Mouse (Mus musculus) heart, embryonic 12.5 days (tissue): ENCODE results near the gene Ackr2. TPM values are rescaled to one million over a fixed set of nuclear protein-coding genes. Genes with fewer than 3 reads are reported as not detected.

Source experiments
- ATAC-seq: fragments of 200-750 bp; cut with Nextera tagmentation; 2 replicates; pipeline ENCODE4 v1.8.0; 2017; ENCODE audit warnings: moderate TSS enrichment, moderate library complexity; ENCODE audit not compliant: insufficient number of reproducible peaks, low FRiP score
- H3K27ac ChIP-seq: fragments of 300-500 bp; sonication (generic); 2 replicates; pipeline ENCODE4 v1.5.1; 2016; ENCODE audit warnings: mild to moderate bottlenecking, moderate library complexity; ENCODE audit not compliant: poor library complexity, severe bottlenecking
- H3K27me3 ChIP-seq: fragments of 300-500 bp; sonication (generic); replicated peaks from 2 replicates; pipeline ENCODE4 v1.6.1; 2016; ENCODE audit warnings: mild to moderate bottlenecking, moderate library complexity
- H3K36me3 ChIP-seq: fragments of 300-500 bp; sonication (generic); 2 replicates; pipeline ENCODE4 v1.6.1; 2016; ENCODE audit warnings: mild to moderate bottlenecking, moderate library complexity
- H3K4me1 ChIP-seq: fragments of 300-500 bp; sonication (generic); replicated peaks from 2 replicates; pipeline ENCODE4 v1.6.1; 2016; ENCODE audit warnings: mild to moderate bottlenecking
- H3K4me2 ChIP-seq: fragments of 300-500 bp; sonication (generic); 2 replicates; pipeline ENCODE4 v1.6.1; 2016; ENCODE audit warnings: mild to moderate bottlenecking, moderate library complexity
- H3K4me3 ChIP-seq: fragments of 300-500 bp; sonication (generic); 2 replicates; pipeline ENCODE4 v1.5.1; 2016; ENCODE audit warnings: mild to moderate bottlenecking
- H3K9ac ChIP-seq: fragments of 300-500 bp; sonication (generic); 2 replicates; pipeline ENCODE4 v1.6.1; 2016; ENCODE audit warnings: mild to moderate bottlenecking, moderate library complexity
- H3K9me3 ChIP-seq: fragments of 300-500 bp; sonication (generic); replicated peaks from 2 replicates; pipeline ENCODE4 v1.6.1; 2016; ENCODE audit warnings: mild to moderate bottlenecking, moderate library complexity
- WGBS: fragments of 180-500 bp; shearing (Covaris S2); methylation state at CpG from one replicate; pipeline ENCODE4 v1.1.7; 2016; 5-methylcytosine and 5-hydroxymethylcytosine counted together
- polyA plus RNA-seq: library from polyadenylated mRNA; unstranded; fragments of >200 nt; fragmentation: Nextera tagmentation; extraction: Ambion mirVana; gene quantifications from 2 replicates; pipeline ENCODE4 v1.2.1, GENCODE M21; 2016

The Ackr2 gene
- polyA plus RNA-seq, 1 experiment from 2014 or later: 0.09 TPM

GRCm38 (mm10) chr9:121905556-121906185 lies 7.5 kb downstream of the Ackr2 start:
- WGBS: 76% methylated on average over 4 of the region's 4 CpGs
- ATAC-seq: no peak

DNA sequence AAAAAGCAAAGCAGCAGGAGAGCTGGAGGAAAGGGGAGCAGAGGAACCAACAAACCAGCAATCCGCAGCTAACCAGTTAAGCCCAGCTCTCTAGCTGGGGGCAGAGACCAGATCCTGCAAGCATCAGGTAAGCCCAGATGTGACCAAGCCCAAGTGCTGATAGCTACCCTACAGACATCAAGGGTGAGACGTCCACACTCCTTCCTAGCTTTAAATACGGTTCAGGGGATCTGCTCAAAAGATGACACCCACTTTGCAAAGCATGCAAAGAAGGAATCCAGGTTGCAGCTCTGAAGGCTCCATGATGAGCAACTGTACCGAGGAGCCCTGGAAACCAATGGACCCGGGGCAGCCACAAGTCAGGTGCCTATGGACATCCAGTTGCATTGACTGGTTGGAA lies 8.3 kb downstream of the Ackr2 start:
- no peak for ATAC-seq
- no peak overlapping the region for H3K4me3 ChIP-seq
- H3K4me2 ChIP-seq: no peak overlapping the region
- no peak overlapping the region for H3K9ac ChIP-seq
- no peaks in the 10 kb centered on the region for H3K36me3 ChIP-seq
- H3K27me3 ChIP-seq: 0 out of 2 replicates have a peak, but pooled peaks cover 3% of the 10 kb centered on the region
- no peak overlapping the region for H3K27ac ChIP-seq
- H3K9me3 ChIP-seq: no peaks in the 10 kb centered on the region
- WGBS: 75% methylated on average over 5 of the region's 5 CpGs
- H3K4me1 ChIP-seq: peaks cover 8% of the 10 kb centered on the region; the same call in 1 of the 2 replicates

More at GRCm38 (mm10) chr9:121905556-121906185, 7.5 kb downstream of the Ackr2 start:
- H3K36me3 ChIP-seq: no peaks in the 10 kb centered on the region
- 0 out of 2 replicates have a peak, but pooled peaks cover 3% of the 10 kb centered on the region for H3K27me3 ChIP-seq
- H3K4me3 ChIP-seq: no peak overlapping the region
- peaks cover 8% of the 10 kb centered on the region; the same call in 1 of the 2 replicates for H3K4me1 ChIP-seq
- no peaks in the 10 kb centered on the region for H3K9me3 ChIP-seq
- no peak overlapping the region for H3K9ac ChIP-seq
- H3K27ac ChIP-seq: no peak overlapping the region
- no peak overlapping the region for H3K4me2 ChIP-seq

DNA sequence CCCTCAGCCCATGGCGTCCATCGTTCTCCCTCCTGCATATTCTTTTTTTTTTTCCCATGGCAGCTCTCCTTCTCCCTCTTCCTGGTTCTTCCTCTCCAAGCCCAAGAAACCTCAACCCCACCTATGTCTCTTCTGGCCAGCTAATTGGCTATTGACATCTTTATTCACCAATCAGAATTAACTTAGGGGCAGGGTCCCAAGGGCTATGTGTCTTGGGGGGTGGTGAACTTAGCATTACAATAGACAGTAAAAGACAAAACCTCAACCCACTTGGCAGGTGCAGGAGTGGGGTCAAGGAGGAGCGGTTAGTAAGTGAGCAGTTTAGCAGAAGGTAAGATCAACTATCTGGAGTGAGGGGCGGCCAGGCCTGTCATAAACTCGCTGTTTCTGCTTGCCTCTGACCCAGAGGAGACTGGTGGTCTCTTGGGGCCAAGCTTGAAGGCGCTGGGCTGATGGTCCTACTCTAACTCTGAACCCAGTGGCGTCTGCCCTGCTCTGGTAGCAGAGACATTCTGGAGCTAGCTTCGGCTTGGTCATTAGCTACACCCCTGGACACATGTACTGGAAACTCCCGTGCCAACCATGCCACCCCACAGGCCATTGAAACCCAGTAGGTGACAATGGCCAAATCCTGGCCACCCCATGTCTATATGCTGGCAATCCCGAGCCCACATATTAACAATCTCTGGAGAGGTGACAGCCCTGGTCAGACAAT lies 9.4 kb downstream of the Ackr2 start:
- H3K36me3 ChIP-seq: no peaks in the 10 kb centered on the region
- no peaks in the 10 kb centered on the region for H3K9me3 ChIP-seq
- 69% methylated on average over 10 of the region's 10 CpGs for WGBS
- no peak for ATAC-seq
- no peak overlapping the region for H3K9ac ChIP-seq
- H3K4me2 ChIP-seq: no peak overlapping the region
- no peak overlapping the region for H3K27ac ChIP-seq
- H3K4me1 ChIP-seq: peaks cover 8% of the 10 kb centered on the region; the same call in 1 of the 2 replicates
- H3K4me3 ChIP-seq: no peak overlapping the region
- 0 out of 2 replicates have a peak, but pooled peaks cover 3% of the 10 kb centered on the region for H3K27me3 ChIP-seq

DNA sequence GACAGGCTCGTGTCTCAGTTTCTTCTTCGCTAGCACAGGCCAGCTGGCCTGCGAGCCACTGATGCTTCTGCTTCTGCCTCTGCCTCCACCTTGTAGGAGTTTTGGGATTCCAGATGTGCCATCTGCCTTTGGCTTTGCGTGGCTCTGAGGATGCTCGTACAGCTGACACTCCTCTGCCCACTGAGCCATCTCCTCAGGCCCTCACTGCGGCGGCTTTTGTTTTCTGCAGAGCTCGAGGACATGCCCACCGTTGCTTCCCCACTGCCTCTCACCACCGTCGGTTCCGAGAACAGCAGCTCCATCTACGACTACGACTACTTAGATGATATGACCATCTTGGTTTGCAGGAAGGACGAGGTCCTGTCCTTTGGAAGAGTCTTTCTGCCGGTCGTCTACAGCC lies 10.2 kb downstream of the Ackr2 start:
- no peak for ATAC-seq
- Histone ChIP-seq H3K9ac (no peak overlapping the region), H3K9me3 (no peaks in the 10 kb centered on the region), H3K27ac (no peak overlapping the region), H3K4me1 (peaks cover 8% of the 10 kb centered on the region; the same call in 1 of the 2 replicates), H3K36me3 (no peaks in the 10 kb centered on the region), H3K4me2 (no peak overlapping the region), H3K27me3 (0 out of 2 replicates have a peak, but pooled peaks cover 6% of the 10 kb centered on the region), H3K4me3 (no peak overlapping the region)
- WGBS: 86% methylated on average over 17 of the region's 17 CpGs

GRCm38 (mm10) chr9:121909635-121910034 lies 11.5 kb downstream of the Ackr2 start:
- ATAC-seq: no peak
- Histone ChIP-seq H3K4me2 (no peak overlapping the region), H3K27ac (no peak overlapping the region), H3K36me3 (no peaks in the 10 kb centered on the region), H3K27me3 (0 out of 2 replicates have a peak, but pooled peaks cover 9% of the 10 kb centered on the region), H3K4me3 (no peak overlapping the region), H3K4me1 (peaks cover 8% of the 10 kb centered on the region; the same call in 1 of the 2 replicates), H3K9me3 (no peaks in the 10 kb centered on the region), H3K9ac (no peak overlapping the region)
- 61% methylated on average over 6 of the region's 6 CpGs for WGBS

DNA sequence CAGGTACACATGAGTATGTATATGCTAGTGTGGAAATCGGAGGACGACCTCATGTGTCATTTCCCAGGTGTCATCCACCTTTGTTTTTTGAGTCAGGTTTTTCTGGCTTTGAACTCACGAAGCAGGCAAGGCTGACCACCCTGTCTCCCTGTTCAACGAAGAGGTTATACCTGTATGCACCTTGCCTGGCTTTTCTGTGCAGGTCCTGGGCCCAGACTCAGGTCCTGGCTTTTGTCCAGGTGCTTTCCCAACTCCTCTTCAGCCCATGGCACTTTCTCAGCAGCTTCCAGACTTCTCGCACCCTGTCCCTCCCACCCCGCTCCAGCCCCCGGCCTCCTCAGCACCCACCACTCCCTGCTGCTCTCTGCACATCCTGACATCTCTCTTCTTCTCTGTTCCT lies 13.0 kb downstream of the Ackr2 start:
- Histone ChIP-seq H3K36me3 (no peaks in the 10 kb centered on the region), H3K9ac (no peak overlapping the region), H3K9me3 (no peaks in the 10 kb centered on the region), H3K27ac (no peak overlapping the region), H3K27me3 (0 out of 2 replicates have a peak, but pooled peaks cover 9% of the 10 kb centered on the region), H3K4me1 (no peaks in the 10 kb centered on the region), H3K4me3 (no peak overlapping the region), H3K4me2 (no peak overlapping the region)
- 84% methylated on average over 7 of the region's 7 CpGs for WGBS
- no peak for ATAC-seq

GRCm38 (mm10) chr9:121912786-121913185 lies 14.6 kb downstream of the Ackr2 start:
- no peaks in the 10 kb centered on the region for H3K4me1 ChIP-seq
- no peak overlapping the region for H3K9ac ChIP-seq
- H3K4me2 ChIP-seq: no peak overlapping the region
- H3K9me3 ChIP-seq: no peaks in the 10 kb centered on the region
- H3K36me3 ChIP-seq: no peaks in the 10 kb centered on the region
- H3K4me3 ChIP-seq: no peak overlapping the region
- 0 out of 2 replicates have a peak, but pooled peaks cover 7% of the 10 kb centered on the region for H3K27me3 ChIP-seq
- ATAC-seq: no peak
- no peak overlapping the region for H3K27ac ChIP-seq
- WGBS: 80% methylated on average over 4 of the region's 4 CpGs

- Histone ChIP-seq H3K27me3 (0 out of 2 replicates have a peak, but pooled peaks cover 6% of the 10 kb centered on the region), H3K9me3 (no peaks in the 10 kb centered on the region), H3K4me3 (no peak overlapping the region), H3K4me1 (no peaks in the 10 kb centered on the region), H3K9ac (no peak overlapping the region), H3K36me3 (no peaks in the 10 kb centered on the region), H3K27ac (no peak overlapping the region), H3K4me2 (no peak overlapping the region)
- ATAC-seq: no peak
- 76% methylated on average over 8 of the region's 8 CpGs for WGBS
Observed at GRCm38 (mm10) chr9:121914226-121914757, 16.1 kb downstream of the Ackr2 start.

DNA sequence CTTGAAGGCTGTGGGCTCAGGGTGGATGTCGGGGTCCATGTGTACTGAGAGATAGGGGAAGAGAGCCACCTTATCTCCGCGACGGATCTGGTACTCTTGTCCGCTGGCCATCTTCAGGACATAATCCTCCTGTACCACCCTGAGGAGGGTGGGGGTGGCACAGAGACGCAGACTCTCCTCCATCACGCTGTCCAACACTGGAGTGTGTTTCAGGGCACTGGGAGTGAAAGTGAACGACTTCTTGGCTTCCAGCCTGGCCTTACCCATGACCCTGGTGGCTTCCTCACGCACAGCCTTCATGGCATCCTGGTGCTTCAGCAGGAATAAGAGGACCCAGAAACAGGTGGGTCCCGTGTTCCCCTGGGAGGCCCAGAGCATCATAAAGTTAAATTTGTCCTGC lies 16.9 kb downstream of the Ackr2 start:
- 81% methylated on average over 10 of the region's 10 CpGs for WGBS
- no peak for ATAC-seq
- Histone ChIP-seq H3K9ac (no peak overlapping the region), H3K36me3 (no peaks in the 10 kb centered on the region), H3K4me2 (no peak overlapping the region), H3K9me3 (no peaks in the 10 kb centered on the region), H3K4me3 (no peak overlapping the region), H3K27ac (no peak overlapping the region), H3K27me3 (0 out of 2 replicates have a peak, but pooled peaks cover 6% of the 10 kb centered on the region), H3K4me1 (no peaks in the 10 kb centered on the region)

DNA sequence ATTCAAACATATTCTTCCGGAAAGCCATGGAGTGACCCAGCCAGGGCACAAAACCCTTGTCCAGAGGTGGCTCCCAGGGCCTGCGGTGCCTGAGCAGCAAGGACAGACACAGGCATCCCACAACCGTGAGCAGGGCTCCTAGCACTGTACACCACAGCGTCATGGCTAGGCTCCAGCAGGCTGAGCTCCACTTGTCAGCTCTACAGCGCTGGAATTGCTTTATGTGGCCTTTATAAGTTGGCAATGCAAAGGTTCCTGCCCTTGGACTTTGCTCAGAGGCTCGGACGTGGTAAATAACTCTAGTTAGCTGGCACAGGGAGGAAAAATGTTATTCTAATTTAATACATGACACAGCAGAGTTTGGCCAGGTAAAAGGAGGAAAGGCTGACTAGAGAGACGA lies 17.9 kb downstream of the Ackr2 start, which contains the start of gene Cyp8b1:
Cyp8b1 (minus strand) TSS at position 204 of the 400 bp plus-strand sequence.
- Histone ChIP-seq H3K4me1 (no peaks in the 10 kb centered on the region), H3K9ac (no peak within 1 kb of the TSS), H3K4me3 (no peak within 1 kb of the TSS), H3K9me3 (no peaks in the 10 kb centered on the region), H3K4me2 (no peak within 1 kb of the TSS), H3K36me3 (no peaks in the 10 kb centered on the region), H3K27me3 (0 out of 2 replicates have a peak, but pooled peaks cover 6% of the 10 kb centered on the region), H3K27ac (no peak within 1 kb of the TSS)
- no peak for ATAC-seq
- 72% methylated on average over 8 of the region's 8 CpGs for WGBS

DNA sequence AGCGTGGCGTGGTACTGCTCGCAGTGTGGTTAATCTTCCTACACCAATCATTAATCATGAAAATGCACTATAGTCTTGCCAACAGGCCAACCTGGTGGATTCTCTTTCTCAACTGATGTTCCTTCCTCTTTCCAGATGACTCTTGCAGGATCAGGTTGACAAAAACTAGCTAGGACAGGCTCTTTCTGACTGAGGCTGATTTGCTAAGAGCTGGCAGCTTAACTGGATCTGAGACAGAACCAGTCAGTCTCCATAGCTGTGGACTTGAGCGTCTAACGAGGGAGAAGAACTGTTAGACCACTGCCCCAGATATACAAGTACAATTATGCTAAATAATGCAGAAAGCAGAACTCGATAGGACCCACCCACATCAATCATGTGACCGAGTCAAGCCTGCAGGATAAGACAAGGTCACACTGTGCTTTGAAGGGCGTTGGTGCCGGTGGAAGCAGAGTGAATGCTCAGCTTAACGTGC lies 20.9 kb downstream of the Ackr2 start:
- Histone ChIP-seq H3K4me3 (no peak overlapping the region), H3K27ac (no peak overlapping the region), H3K4me1 (no peaks in the 10 kb centered on the region), H3K9me3 (no peaks in the 10 kb centered on the region), H3K36me3 (no peaks in the 10 kb centered on the region), H3K27me3 (0 out of 2 replicates have a peak, but pooled peaks cover under 1% of the 10 kb centered on the region), H3K9ac (no peak overlapping the region), H3K4me2 (no peak overlapping the region)
- WGBS: 66% methylated on average over 10 of the region's 10 CpGs
- no peak for ATAC-seq
